Mouse (Mus musculus): ENCODE data around the gene Fry.
A peak's percentile ranks its signal among the peaks of the same experiment; 100 is the strongest.
"Not testable (repeated sequence)": the region's sequence is repeated elsewhere in the genome, so short reads cannot be mapped to it uniquely, and the experiment has no call there.

Fry gene

GRCm38 (mm10) chr5:150466132-150466531, 347.7 kb downstream of the Fry start:
- DNase-seq, result no peak

- no peak for DNase-seq
Measured at GRCm38 (mm10) chr5:150468431-150468830, 350.0 kb downstream of the Fry start.

GRCm38 (mm10) chr5:150477364-150477763, 358.9 kb downstream of the Fry start:
- no peak for DNase-seq

- no peak for DNase-seq
Measured at GRCm38 (mm10) chr5:150478612-150479011, 360.2 kb downstream of the Fry start.

- DNase-seq, result peak; percentile 25
Measured at GRCm38 (mm10) chr5:150485198-150485597, 366.8 kb downstream of the Fry start.

GRCm38 (mm10) chr5:150490285-150490684, 371.8 kb downstream of the Fry start:
- no peak for DNase-seq

GRCm38 (mm10) chr5:150490821-150491220, 372.4 kb downstream of the Fry start:
- DNase-seq, result no peak

GRCm38 (mm10) chr5:150491573-150492173, 373.2 kb downstream of the Fry start:
- not testable (repeated sequence) for DNase-seq

GRCm38 (mm10) chr5:150495792-150496191, 377.3 kb downstream of the Fry start:
- DNase-seq, result peak; percentile 66

GRCm38 (mm10) chr5:150510451-150511225, 392.2 kb downstream of the Fry start:
- DNase-seq, result no peak

- DNase-seq, result no peak
Measured at GRCm38 (mm10) chr5:150513264-150513663, 394.8 kb downstream of the Fry start.

- no peak for DNase-seq
Measured at GRCm38 (mm10) chr5:150514027-150514426, 395.6 kb downstream of the Fry start.

GRCm38 (mm10) chr5:150518064-150518463, 399.6 kb downstream of the Fry start, which contains the start of gene Zar1l:
Gene Zar1l, minus strand, starts transcription at chr5:150518164.
- DNase-seq, result no peak

GRCm38 (mm10) chr5:150519551-150519950, 401.1 kb downstream of the Fry start:
- DNase-seq, result no peak

- peak; percentile 97 for DNase-seq
Measured at GRCm38 (mm10) chr5:150521937-150522866, 403.8 kb downstream of the Fry start, which contains the start of gene Brca2. Gene Brca2, plus strand, starts transcription at chr5:150522630.

GRCm38 (mm10) chr5:150522867-150523234, 404.4 kb downstream of the Fry start:
- no peak for DNase-seq

GRCm38 (mm10) chr5:150525239-150525638, 406.8 kb downstream of the Fry start:
- no peak for DNase-seq

- no peak for DNase-seq
Measured at GRCm38 (mm10) chr5:150541302-150541701, 422.9 kb downstream of the Fry start.

- DNase-seq, result no peak
Measured at GRCm38 (mm10) chr5:150543184-150543583, 424.7 kb downstream of the Fry start.

Measured in thymus, postnatal 4 days (tissue).